Mouse (Mus musculus) cerebellum, adult (tissue): ENCODE measurements around the gene Proser2.

Source experiments
- ATAC-seq: cut with Nextera tagmentation; 2 replicates; pipeline ENCODE4 v1.9.2; 2017; ENCODE audit warnings: mild to moderate bottlenecking, moderate library complexity, mixed read lengths; ENCODE audit not compliant: insufficient number of reproducible peaks, low FRiP score, low TSS enrichment

Gene Proser2

DNA sequence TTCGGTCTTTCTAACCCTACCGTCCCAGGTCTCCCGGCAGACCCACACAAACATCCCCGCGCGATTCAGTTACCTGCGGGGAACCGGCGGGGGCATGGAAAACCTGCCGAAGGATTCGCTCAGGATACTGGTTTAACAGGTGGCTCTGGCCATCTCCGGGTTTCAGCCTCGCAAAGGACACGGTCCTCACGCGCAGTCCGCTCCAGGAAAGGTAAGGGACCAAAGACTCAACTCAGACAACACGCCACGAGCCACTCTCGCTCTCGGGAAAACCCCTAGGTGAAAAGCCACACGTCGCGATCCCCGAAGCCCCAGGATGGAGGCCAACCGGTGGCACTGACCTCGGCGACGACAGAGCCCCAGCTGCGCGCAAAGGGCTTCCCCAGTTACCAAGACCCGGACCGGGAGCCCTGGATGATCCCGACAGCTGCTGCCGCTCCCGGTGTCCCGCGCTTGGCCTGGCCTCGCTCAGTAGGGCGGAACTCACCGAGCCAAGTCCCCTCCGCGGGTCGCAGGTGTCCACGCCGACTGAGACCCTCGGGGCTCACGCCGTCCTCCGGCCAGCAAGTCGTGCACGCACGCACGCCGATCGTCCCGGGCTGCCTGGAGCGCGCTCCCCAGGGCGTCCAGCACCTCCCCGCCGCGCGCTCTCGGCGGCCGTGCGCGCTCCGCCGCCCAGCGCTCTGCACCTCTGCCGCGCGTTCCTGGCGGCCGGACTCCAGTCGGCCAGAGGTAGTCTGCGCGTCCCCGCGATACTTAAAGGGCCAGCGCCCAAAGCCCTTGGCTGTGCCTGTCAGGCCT lies at the start of gene Proser2:
TSS of gene Proser2 (minus strand) at position 657 of the 801 bp plus-strand sequence.
- peak; percentile 76 for ATAC-seq

DNA sequence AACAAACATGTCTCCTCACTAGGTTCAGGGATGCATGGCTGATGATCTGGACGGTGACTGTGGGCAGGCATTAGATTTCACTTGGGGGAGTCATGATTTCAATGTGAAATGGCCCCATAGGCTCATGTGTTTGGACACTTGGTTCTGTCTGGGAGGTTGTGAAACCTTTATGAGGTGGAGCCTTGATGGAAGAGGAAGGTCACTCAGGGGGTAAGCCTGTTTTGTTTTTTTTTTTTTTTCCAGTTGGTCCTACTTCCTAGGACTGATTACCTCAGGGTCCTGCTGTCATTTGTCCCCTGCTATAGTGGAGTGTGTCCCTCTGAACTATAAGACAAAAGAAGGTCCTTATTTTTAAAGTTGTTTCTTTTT lies 49.7 kb upstream of the Proser2 start:
- ATAC-seq: no peak

DNA sequence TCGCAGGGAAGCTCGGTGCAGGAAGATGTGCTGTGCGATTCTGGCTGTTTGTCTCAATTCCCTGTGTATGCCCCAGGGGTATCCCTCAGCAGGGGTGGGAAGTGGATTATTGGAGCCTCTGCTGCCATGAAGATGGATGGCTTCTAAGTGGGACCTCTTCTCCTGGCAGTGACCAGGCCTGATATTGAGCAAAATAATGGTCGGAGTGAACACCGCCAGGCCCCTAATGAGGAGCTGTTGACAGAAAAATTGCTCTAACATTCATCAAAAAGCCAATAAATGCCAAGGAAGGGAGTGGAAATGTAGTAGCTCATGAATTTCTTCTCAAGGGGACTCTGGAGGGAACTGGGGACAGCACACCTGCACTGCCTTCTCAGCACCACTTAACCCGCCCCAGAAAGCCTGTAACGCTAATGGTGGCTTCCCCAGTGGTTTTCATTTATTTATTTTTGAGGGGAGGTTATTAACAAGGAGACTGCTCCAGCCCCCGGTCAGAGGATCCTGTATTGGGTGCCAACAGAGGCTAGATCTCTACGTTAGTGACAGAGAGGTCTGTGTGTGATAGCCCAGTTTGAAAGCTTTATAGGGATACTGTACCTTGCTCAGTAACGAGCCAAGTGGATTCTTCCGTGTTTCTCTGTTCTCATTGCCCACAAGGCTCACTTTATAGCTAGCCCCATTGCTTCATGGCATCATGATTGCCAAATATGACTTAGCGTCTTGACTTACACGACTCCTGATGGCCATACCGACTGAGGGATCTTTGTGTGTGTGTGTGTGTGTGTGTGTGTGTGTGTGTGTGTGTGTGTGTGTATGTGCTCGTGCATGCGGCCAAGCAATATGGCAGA lies 49.1 kb upstream of the Proser2 start:
- no peak for ATAC-seq

DNA sequence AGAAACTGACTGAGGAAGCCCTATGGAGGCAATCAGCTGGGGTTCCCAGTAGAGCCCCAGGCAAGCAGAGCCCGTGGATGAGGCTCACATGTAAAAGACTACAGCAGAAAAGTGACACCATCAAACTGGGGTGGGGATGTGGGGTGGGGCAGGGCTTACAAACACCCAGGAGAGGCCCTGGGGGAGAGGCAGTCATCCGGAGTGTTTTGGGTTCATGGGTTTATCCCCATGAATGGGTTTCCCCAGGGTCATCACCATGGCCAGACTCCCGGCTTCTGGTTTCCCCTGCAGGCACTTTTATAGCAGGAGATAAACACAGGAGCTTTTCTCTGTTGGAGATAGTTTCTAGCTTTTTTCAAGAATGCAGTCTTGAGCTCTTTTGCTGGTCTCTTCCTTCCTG lies 43.0 kb upstream of the Proser2 start:
- no peak for ATAC-seq

DNA sequence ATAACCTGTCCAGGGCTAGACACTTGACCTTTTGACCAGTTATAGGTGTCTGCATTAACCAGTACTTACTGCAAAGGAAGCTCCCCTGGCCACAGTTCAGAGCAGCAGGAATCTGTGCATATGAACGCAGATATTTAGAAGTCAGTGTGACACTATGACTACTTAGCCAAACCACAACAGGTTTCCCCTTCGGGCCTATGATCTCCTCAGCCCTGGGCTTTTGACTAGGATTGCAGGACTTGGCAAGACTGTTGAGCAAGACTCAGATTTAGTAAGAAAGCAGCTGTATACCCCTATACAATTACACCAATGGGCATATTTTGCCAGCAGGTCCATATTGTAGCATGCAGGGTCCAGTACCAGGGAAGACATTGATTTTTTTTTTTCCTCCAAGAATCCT lies 38.5 kb upstream of the Proser2 start:
- ATAC-seq: no peak

DNA sequence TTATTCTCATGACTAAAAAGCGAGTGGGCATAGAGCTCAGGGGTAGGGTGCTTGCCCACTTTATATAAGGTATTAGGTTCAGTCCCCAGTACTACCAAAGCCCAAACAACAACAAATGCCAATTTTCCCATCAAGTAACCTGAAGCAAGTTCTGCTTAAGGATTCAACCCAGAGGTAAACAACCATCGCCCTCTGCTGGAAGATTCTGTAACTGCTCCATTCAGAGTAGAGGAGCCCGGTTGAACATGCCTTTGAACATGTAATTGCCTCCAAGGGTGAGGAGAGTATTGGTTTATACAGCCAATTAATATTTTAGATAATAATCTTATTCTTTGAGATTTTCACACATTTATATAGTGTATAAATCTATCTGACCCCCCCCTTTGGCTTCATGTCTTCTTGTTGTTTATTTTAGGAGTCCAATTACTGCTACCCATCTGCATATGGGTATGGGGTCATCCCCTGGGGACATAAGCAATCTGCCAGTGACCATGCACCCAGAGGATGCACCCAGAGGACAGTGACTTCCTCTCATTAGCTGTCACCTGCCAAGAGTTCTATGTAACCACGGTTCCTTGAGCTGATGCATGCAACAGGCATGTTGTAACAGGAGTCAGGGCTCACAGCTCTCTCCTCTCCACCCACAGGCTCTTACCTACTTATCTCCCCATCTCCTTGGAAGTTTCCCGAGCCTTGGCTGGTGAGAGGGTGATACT lies 38.0 kb upstream of the Proser2 start:
- peak; percentile 70 for ATAC-seq

DNA sequence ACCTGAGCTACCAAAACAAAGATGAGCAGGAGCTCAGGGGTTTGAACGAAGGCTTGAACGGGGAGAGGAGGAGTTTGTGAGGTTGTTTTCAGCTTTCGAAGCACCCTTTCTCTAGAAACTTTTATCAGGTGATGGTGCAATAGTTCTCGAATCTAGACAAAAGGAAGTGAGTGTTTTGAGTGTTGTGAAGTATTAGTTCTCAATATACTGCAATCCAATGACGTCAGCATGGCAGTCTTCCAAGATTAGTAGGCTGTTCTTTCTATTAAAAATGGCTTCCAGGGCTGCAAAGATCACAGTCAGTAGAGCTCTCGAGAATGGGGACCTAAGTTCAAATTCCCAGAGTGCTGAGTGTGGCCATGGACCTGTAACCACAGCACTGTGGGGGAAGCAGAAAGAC lies 35.8 kb upstream of the Proser2 start:
- no peak for ATAC-seq

DNA sequence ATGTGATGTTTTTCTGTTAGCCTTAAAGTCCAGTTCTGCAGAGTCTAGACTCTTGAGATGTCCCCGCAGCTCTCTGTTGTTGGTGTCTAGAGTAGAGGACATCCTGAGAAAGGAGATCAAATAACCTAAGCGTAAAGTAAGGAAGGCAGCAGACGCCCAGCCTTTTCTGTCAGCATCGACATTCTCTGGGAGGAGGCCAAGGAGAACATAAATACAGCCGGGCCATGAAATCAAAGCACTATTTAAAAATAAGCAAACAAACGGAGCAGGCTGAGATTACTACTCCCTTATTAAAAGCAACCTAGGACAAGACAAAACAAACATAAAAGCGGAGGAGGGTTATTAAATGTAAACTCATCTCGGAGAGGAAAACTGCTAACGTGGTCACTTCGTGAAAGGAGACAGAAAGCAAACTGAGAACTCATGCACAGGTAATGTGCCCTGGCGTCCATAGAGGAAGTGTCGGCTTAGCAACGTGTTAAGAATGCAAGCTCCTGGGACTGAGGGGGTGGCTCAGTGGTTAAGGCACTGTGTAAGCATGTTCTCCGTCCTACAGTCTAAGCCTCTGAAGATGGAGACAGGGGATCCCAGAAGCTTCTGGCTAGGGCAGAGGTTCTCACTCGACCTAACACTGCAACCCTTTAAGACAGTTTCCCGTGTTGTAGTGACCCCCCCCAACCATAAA lies 34.7 kb upstream of the Proser2 start:
- ATAC-seq: no peak

DNA sequence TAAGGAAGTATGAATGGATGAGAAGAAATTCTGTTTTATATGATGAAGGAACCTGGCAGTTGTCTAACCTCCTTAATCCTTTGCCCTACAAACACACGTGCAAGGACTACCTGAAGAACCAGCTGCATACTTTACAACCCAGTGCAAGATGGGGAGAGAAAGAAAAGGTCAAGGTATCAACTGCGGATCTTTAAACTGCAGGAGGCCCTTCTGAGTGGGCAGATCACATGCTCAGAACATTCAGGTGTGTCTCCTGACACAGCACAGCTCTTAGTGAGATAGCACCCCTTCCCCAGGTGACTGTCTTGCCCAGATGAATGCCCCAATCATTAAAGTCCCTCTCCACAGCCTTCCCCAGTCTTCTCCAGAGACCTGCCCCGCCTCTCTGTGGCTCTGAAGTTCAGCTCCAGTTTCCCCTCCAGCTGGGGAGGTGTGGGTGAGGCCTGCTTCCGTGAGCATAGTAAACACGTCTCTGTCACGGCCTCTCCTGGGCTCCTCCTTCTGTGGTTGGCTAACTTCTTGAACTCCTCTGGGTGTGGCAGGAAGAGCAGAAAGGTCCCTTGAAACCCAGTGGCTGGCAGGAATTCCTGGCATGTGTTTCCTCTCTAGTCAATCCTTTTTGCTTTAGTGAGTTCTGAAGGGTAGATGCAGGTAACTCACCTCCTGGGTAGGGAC lies 32.5 kb upstream of the Proser2 start:
- no peak for ATAC-seq

DNA sequence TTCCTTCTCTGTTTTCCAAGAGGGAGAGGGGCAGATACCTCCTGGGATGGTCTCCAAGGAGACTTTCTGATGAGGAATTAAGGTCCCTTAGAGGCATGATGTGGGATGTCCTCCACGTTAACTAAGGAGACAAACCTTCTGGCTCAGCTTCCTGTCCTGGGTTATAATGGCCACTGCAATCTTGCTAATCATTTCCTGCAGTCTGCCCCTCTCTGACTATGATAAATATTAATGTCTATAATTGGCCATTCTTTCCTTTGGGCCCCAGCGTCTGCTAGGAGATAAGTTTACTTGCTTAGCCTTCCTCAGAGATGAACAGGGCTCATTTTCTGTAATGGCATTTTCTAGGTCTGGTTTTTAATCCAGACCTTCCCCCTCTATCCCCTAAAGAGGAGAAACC lies 29.7 kb upstream of the Proser2 start:
- no peak for ATAC-seq

DNA sequence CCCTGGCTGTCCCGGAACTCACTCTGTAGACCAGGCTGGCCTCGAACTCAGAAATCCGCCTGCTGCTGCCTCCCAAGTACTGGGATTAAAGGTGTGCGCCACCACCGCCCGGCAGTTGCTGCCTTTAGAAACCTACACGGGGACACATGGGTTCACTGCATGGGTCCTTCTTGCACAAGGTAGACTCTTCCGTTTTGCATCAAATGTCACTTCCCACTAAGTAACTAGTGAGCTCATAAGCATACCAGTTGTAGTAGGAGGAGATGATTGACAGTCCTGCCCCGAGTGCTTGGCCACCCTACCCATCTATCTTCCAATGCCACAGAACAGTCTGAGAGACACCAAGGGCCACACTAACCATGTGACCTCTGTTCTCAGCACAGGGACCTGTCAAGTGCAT lies 29.2 kb upstream of the Proser2 start:
- no peak for ATAC-seq

DNA sequence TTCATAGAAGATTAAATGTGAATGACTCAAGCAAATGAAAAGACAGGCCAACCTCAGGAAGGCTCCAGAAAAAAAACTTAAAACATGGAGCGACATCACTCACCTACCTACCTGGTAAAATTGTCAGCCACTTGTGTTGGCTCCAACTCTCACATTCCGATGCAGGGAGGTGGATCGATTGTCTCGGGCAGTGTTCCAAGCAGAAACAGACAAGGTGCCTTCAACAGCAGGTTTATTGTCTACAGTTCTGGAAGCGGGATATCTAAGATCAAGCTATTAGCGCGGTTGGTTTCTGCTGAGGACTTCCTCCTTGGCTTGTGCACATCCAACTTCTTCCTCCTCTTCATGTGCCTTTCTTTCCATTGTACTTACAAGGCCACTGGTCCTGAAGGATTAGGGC lies 27.6 kb upstream of the Proser2 start:
- no peak for ATAC-seq

DNA sequence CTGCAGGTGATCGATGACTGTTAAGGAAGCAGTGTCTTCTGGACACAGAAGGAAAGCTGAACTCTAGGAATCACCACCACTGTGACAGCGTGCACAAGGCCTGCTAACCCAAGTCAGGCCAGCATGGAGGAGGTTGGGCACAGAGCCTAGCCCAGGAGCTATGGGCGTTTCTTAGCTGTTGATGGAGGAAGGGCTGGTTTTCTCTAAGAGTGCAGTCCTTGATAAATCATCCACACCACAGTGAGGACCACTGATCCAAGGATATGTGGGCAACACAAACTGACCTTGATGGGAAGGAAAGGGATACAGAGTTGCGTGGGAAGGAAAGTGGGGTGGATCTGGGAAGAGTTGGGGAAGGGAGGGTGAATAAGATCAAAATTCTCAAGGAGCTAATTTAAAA lies 27.2 kb upstream of the Proser2 start:
- no peak for ATAC-seq

DNA sequence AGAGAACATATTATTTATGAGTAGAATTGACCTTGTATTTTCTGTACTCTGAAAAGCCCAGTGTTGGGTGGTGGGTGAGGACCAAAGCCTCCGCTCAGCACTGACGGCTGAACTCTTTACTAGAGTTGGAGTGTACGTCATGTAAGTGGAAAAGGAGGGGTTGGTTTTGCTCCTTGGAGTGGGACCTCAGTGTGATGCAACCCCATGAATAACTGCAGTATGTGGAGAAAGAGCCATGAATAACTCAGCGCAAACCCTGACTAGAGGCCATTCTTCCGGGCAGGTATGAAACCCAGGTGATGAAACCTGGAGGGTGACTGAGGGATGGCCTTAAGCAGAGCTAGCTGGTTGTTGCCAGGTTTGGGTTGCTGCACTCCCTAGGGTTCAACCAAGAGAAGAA lies 19.8 kb upstream of the Proser2 start:
- no peak for ATAC-seq

DNA sequence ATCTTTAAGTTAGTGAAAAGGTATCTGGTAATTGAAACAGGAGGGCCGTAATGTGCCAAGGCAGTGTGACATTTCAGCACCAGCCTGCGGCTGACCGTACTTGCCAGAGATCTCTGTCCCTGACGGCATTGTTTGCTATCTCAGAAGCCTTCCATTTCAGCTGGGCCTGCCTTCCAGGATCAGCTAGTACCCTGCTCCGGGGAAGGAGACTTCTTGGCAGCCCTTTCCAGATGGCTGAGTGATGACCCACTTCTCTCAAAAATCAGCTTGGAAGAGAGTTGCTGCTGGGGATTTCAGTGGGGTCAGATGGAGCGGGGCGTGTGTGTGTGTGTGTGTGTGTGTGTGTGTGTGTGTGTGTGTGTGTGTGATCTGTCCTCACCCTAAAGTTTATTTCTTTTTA lies 16.9 kb upstream of the Proser2 start:
- 0 out of 2 replicates have a peak, but pooled peaks have one; percentile 29 for ATAC-seq

DNA sequence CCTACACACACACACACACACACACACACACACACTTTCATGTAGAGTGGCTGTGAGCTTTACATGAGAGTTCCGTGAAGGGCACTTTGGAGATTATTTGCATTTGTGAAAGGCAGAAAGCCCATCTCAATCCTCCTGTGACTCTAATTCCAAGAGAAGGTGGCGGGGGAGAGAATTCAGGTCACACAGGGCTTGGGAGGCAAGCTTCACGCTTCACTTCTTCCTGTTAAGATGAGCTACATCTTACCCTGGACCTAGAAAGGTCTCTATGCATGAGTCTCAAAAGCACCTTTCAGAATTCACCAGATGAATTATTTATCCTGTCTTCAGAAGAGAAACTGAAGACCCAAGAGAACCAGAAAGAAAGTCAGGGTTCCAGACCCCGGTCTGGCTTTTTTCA lies 16.2 kb upstream of the Proser2 start:
- ATAC-seq: no peak

DNA sequence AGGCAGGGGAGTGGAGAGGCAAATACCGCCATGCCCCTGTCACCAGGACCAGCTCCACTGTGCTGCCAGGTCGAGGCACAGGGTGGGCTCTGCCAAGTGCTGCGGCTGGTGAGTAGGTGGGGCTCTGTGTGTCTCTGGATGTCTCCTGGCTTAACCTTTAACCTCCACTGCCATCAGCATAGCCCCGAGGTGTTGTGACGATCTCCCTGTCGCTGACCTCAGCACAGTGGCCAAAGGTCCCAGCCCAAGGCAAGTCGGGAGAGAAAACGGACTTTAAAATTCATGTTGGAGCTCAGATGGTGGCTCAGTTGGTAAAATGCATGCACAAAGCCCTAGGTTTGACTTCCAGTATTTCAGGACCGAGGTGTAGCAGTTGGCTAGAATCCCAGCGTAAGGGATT lies 15.6 kb upstream of the Proser2 start:
- no peak for ATAC-seq

DNA sequence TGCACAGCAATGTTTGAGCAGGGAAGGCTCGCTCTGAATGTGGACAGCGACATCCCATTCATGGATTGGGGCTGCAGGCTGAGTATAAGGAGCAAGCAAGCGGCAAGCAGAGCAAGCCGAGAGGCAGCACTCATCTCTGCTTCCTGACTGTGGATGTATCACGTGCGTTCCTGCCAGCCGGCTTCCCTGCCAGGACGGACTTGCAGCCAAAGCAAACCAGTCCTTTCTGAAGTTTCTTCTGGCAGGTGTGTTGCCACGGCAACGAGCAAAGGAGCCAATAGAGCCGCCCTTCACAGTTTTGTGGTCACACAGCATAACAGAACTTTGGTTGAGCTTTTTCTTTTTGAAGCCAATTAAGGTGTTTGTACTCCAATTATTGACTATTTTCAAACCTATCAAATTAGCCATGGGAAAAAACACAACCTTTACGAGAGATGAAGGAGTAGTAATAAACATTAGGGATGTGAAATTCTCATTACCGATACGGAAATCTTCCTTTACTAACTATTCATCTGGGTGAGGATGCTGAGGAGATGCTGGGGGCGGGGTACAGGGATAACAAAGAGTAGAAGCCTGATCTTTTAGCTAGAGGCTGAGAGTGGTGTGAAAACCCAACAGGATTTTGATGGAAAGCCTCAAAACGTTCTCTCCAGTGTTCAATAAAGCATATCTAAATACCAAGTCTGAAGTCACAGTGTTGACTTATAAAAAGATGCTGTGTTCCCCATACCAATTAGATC lies 13.1 kb upstream of the Proser2 start:
- ATAC-seq: no peak

DNA sequence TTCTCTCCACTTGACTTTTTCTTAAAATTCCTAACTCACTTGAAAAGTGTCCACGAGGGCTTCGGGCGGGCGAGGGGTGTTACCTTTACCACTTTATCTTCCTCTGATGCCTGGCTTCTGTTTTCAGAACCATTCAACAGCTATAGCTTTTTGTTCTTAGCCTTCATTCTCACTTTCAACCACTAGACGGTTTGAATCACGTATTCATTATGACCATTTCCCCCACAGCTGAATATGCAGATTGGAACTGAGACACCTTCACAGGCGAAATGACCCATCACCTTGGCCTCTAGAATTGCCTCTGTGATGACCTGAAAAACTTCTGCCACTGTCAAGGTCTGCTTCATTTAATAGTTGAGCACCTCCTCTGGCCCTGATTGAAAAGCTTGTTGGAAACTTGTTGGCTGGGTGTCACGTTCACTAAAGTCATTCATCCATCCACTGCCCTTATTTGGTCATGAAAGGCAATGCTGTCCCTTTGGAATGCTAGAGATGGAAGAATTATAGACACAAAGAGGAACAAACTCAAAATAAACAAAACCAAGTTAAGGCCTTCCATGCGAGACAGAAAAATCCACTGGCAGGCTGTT lies 10.7 kb upstream of the Proser2 start:
- no peak for ATAC-seq
